Mouse (Mus musculus): ENCODE measurements around the gene Slc6a13. TPM values are rescaled to one million over a fixed set of nuclear protein-coding genes. Genes with fewer than 3 reads are reported as not detected.

Slc6a13 gene
- polyA plus RNA-seq (2015; fragmentation: Nextera tagmentation; extraction: Ambion mirVana), result 24.7 and 33.1 TPM in 2 replicates

- Histone ChIP-seq H3K4me3 (replicated peaks; ENCODE audit: low read length) (no peak within 1 kb of the TSS), H3K9ac (replicated peaks; ENCODE audit: low read depth, low read length) (no peak within 1 kb of the TSS), H3K27me3 (replicated peaks; ENCODE audit: control insufficient read depth, insufficient read depth, low read length) (no peaks in the 10 kb centered on the region), H3K4me1 (replicated peaks; ENCODE audit: control insufficient read depth, insufficient read depth, low read length) (no peaks in the 10 kb centered on the region), H3K36me3 (ENCODE audit: control insufficient read depth, insufficient read depth) (no peaks in the 10 kb centered on the region), H3K9me3 (ENCODE audit: control insufficient read depth, low read length) (no peaks in the 10 kb centered on the region), H3K27ac (ENCODE audit: low read length) (no peak within 1 kb of the TSS), H3K4me2 (ENCODE audit: low read length) (no peak within 1 kb of the TSS)
- no peak for ATAC-seq
- 8% methylated on average over 10 of the region's 11 CpGs for WGBS
These were observed at the start of gene Slc6a13 for GRCm38 (mm10) chr6:121299954-121300353. TSS of gene Slc6a13 (plus strand) at chr6:121300227.

GRCm38 (mm10) chr6:121250406-121250805 lies 49.6 kb upstream of the Slc6a13 start:
- H3K27ac ChIP-seq (ENCODE audit: low read length), result no peak overlapping the region
- 40% methylated on average over 1 of the region's 1 CpGs for WGBS
- no peak for ATAC-seq

DNA sequence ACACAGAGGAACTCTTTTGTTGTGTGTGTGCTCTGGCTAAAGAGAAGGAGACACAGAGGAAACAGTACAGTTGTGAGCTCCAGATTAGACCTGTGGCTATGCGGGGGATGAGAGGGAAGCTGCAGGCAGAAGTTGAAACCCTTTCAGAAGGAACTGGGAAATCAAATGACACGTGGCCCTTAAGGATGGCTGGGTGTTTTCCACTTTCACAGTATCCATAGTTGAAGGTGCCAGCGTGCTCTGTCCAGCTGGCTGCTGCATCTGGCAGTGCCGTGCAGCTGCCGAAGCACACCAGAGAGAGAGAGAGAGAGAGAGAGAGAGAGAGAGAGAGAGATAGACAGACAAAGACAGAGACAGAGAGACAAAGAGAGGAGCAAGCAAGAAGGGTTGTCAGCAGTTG lies 48.8 kb upstream of the Slc6a13 start:
- WGBS, result 56% methylated on average over 5 of the region's 5 CpGs
- no peaks in the 10 kb centered on the region for H3K27me3 ChIP-seq (replicated peaks; ENCODE audit: control insufficient read depth, insufficient read depth, low read length)

More at GRCm38 (mm10) chr6:121250406-121250805, 49.6 kb upstream of the Slc6a13 start:
- Histone ChIP-seq H3K9me3 (ENCODE audit: control insufficient read depth, low read length) (no peaks in the 10 kb centered on the region), H3K27me3 (replicated peaks; ENCODE audit: control insufficient read depth, insufficient read depth, low read length) (no peaks in the 10 kb centered on the region), H3K9ac (replicated peaks; ENCODE audit: low read depth, low read length) (no peak overlapping the region), H3K4me2 (ENCODE audit: low read length) (no peak overlapping the region), H3K4me3 (replicated peaks; ENCODE audit: low read length) (no peak overlapping the region), H3K4me1 (replicated peaks; ENCODE audit: control insufficient read depth, insufficient read depth, low read length) (peaks cover 5% of the 10 kb centered on the region), H3K36me3 (ENCODE audit: control insufficient read depth, insufficient read depth) (no peaks in the 10 kb centered on the region)

DNA sequence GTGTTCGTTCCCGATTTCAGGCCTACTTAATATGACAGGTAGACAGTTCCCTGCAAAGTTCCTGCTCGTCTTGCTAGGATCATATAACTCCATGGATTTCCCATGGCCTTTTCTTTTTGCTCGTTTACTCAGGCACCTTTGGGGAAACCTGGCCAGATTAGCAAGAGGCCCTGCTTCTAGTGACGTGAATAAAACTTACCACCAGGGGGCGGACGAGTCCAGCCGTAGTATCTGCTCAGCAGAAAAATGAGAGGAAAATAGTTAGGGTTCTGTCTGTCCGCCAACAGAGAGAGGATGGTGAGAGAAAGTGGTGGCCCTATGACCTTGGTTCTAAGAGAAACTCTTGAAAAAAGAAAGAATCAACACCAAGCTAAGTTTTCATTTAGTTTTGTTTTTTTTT lies 39.5 kb upstream of the Slc6a13 start:
- 31% methylated on average over 9 of the region's 9 CpGs for WGBS
- H3K4me3 ChIP-seq (replicated peaks; ENCODE audit: low read length), result no peak overlapping the region
- no peaks in the 10 kb centered on the region for H3K27me3 ChIP-seq (replicated peaks; ENCODE audit: control insufficient read depth, insufficient read depth, low read length)
- H3K4me1 ChIP-seq (replicated peaks; ENCODE audit: control insufficient read depth, insufficient read depth, low read length), result no peaks in the 10 kb centered on the region
- H3K27ac ChIP-seq (ENCODE audit: low read length), result no peak overlapping the region
- 0 out of 2 replicates have a peak, but pooled peaks cover 4% of the 10 kb centered on the region for H3K9me3 ChIP-seq (ENCODE audit: control insufficient read depth, low read length)
- ATAC-seq, result no peak
- H3K36me3 ChIP-seq (ENCODE audit: control insufficient read depth, insufficient read depth), result no peaks in the 10 kb centered on the region
- H3K9ac ChIP-seq (replicated peaks; ENCODE audit: low read depth, low read length), result no peak overlapping the region
- H3K4me2 ChIP-seq (ENCODE audit: low read length), result no peak overlapping the region

More for the DNA sequence above, 48.8 kb upstream of the Slc6a13 start:
- no peak overlapping the region for H3K27ac ChIP-seq (ENCODE audit: low read length)
- no peak overlapping the region for H3K4me2 ChIP-seq (ENCODE audit: low read length)
- no peaks in the 10 kb centered on the region for H3K4me1 ChIP-seq (replicated peaks; ENCODE audit: control insufficient read depth, insufficient read depth, low read length)
- H3K36me3 ChIP-seq (ENCODE audit: control insufficient read depth, insufficient read depth), result no peaks in the 10 kb centered on the region
- no peaks in the 10 kb centered on the region for H3K9me3 ChIP-seq (ENCODE audit: control insufficient read depth, low read length)
- no peak overlapping the region for H3K9ac ChIP-seq (replicated peaks; ENCODE audit: low read depth, low read length)
- no peak overlapping the region for H3K4me3 ChIP-seq (replicated peaks; ENCODE audit: low read length)
- ATAC-seq, result no peak

DNA sequence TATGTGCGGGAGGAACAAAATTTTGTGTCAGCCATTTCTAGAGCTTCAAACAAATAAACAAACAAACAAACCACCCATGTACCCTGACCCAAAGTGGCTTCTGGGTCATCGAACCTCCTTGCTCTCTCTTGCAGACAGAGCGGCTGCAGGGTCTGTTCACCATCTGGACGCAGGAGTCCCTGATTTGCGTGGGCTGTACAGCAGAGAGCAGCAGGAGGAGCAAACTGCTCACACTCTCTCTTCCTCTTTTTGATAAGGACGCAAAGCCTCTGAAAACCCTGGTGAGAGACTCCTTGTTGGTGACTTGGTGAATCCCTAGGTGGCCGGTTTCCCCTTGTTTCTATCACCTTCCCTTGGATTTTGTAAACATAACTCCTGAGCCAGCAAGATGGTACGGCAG lies 38.8 kb upstream of the Slc6a13 start:
- Histone ChIP-seq H3K4me1 (replicated peaks; ENCODE audit: control insufficient read depth, insufficient read depth, low read length) (no peaks in the 10 kb centered on the region), H3K27ac (ENCODE audit: low read length) (no peak overlapping the region), H3K36me3 (ENCODE audit: control insufficient read depth, insufficient read depth) (no peaks in the 10 kb centered on the region), H3K9ac (replicated peaks; ENCODE audit: low read depth, low read length) (no peak overlapping the region), H3K27me3 (replicated peaks; ENCODE audit: control insufficient read depth, insufficient read depth, low read length) (no peaks in the 10 kb centered on the region), H3K4me3 (replicated peaks; ENCODE audit: low read length) (no peak overlapping the region), H3K4me2 (ENCODE audit: low read length) (no peak overlapping the region), H3K9me3 (ENCODE audit: control insufficient read depth, low read length) (0 out of 2 replicates have a peak, but pooled peaks cover 4% of the 10 kb centered on the region)
- 90% methylated on average over 8 of the region's 8 CpGs for WGBS
- no peak for ATAC-seq

DNA sequence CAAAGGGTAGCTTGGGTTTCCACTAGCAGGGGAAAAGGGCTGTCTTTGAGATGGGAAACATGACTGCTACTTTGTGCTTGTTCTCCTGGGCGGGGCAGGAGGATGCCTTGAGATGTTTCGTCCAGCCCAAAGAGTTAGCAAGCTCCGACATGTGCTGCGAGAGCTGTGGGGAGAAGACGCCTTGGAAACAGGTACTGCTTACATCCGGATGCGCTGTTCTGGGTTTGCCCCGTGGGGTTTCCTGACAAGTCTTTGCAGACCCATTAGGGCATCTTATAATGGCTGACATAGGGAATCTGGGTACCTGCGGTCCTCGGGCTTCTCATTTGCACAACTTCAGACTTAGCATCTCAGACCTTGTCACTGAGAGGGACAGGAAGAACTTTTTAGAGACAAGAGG lies 38.0 kb upstream of the Slc6a13 start:
- no peak overlapping the region for H3K4me3 ChIP-seq (replicated peaks; ENCODE audit: low read length)
- no peaks in the 10 kb centered on the region for H3K4me1 ChIP-seq (replicated peaks; ENCODE audit: control insufficient read depth, insufficient read depth, low read length)
- H3K27ac ChIP-seq (ENCODE audit: low read length), result no peak overlapping the region
- ATAC-seq, result no peak
- H3K9ac ChIP-seq (replicated peaks; ENCODE audit: low read depth, low read length), result no peak overlapping the region
- no peaks in the 10 kb centered on the region for H3K27me3 ChIP-seq (replicated peaks; ENCODE audit: control insufficient read depth, insufficient read depth, low read length)
- H3K9me3 ChIP-seq (ENCODE audit: control insufficient read depth, low read length), result 0 out of 2 replicates have a peak, but pooled peaks cover 4% of the 10 kb centered on the region
- H3K4me2 ChIP-seq (ENCODE audit: low read length), result no peak overlapping the region
- H3K36me3 ChIP-seq (ENCODE audit: control insufficient read depth, insufficient read depth), result no peaks in the 10 kb centered on the region
- WGBS, result 95% methylated on average over 10 of the region's 10 CpGs

DNA sequence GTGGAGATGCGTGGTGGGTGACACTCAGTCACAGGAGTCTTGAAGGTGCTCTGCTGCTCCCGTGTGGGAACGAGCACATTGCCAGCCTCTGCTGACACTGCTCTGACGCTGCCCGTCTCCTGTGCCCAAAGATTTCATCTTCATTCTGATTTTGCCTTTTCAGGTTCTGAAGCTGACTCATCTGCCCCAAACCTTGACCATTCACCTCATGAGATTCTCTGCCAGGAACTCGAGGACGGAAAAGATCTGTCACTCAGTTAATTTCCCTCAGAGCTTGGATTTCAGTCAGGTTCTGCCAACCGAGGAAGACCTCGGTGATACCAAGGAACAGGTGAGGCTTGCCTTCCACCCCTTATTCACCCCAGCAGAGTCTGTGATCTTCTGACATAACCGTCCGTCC lies 37.5 kb upstream of the Slc6a13 start:
- Histone ChIP-seq H3K4me1 (replicated peaks; ENCODE audit: control insufficient read depth, insufficient read depth, low read length) (no peaks in the 10 kb centered on the region), H3K9ac (replicated peaks; ENCODE audit: low read depth, low read length) (no peak overlapping the region), H3K9me3 (ENCODE audit: control insufficient read depth, low read length) (0 out of 2 replicates have a peak, but pooled peaks cover 3% of the 10 kb centered on the region), H3K4me3 (replicated peaks; ENCODE audit: low read length) (no peak overlapping the region), H3K27ac (ENCODE audit: low read length) (no peak overlapping the region), H3K4me2 (ENCODE audit: low read length) (no peak overlapping the region), H3K36me3 (ENCODE audit: control insufficient read depth, insufficient read depth) (no peaks in the 10 kb centered on the region), H3K27me3 (replicated peaks; ENCODE audit: control insufficient read depth, insufficient read depth, low read length) (no peaks in the 10 kb centered on the region)
- ATAC-seq, result no peak
- 91% methylated on average over 11 of the region's 11 CpGs for WGBS

- Histone ChIP-seq H3K9ac (replicated peaks; ENCODE audit: low read depth, low read length) (no peak overlapping the region), H3K4me2 (ENCODE audit: low read length) (no peak overlapping the region), H3K27me3 (replicated peaks; ENCODE audit: control insufficient read depth, insufficient read depth, low read length) (no peaks in the 10 kb centered on the region), H3K9me3 (ENCODE audit: control insufficient read depth, low read length) (no peaks in the 10 kb centered on the region), H3K36me3 (ENCODE audit: control insufficient read depth, insufficient read depth) (no peaks in the 10 kb centered on the region), H3K4me1 (replicated peaks; ENCODE audit: control insufficient read depth, insufficient read depth, low read length) (0 out of 2 replicates have a peak, but pooled peaks cover 6% of the 10 kb centered on the region), H3K27ac (ENCODE audit: low read length) (no peak overlapping the region), H3K4me3 (replicated peaks; ENCODE audit: low read length) (no peak overlapping the region)
- 82% methylated on average over 6 of the region's 6 CpGs for WGBS
- no peak for ATAC-seq
These were observed 29.9 kb upstream of the Slc6a13 start for GRCm38 (mm10) chr6:121270156-121270555.

DNA sequence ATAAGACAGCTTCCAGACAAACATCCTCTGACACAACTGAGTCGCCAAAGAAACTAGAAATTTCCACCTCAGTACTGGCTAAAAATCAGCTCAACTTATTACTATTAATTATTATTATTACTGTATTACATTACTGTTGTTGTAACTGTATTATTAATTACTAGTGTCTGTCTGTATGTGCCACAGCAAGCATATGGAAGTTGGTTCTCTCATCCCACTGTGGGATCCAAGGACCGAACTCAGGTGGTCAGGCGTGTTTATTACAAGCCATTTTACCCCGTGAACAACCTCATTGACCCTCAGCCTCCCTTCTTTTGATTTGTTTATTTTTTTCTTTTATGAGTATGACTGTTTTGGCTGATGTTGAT lies 28.3 kb upstream of the Slc6a13 start:
- Histone ChIP-seq H3K4me2 (ENCODE audit: low read length) (peak overlapping the region; percentile 64; the same call in 1 of the 2 replicates), H3K27me3 (replicated peaks; ENCODE audit: control insufficient read depth, insufficient read depth, low read length) (no peaks in the 10 kb centered on the region), H3K9me3 (ENCODE audit: control insufficient read depth, low read length) (no peaks in the 10 kb centered on the region), H3K36me3 (ENCODE audit: control insufficient read depth, insufficient read depth) (no peaks in the 10 kb centered on the region), H3K27ac (ENCODE audit: low read length) (no peak overlapping the region), H3K4me1 (replicated peaks; ENCODE audit: control insufficient read depth, insufficient read depth, low read length) (0 out of 2 replicates have a peak, but pooled peaks cover 6% of the 10 kb centered on the region), H3K9ac (replicated peaks; ENCODE audit: low read depth, low read length) (no peak overlapping the region), H3K4me3 (replicated peaks; ENCODE audit: low read length) (no peak overlapping the region)
- WGBS, result 13% methylated on average over 4 of the region's 4 CpGs
- peak; percentile 16; the same call in 1 of the 2 replicates for ATAC-seq
